Comparison of ENCODE assay signal across 8 mouse cellular contexts in the genomic region with DNA sequence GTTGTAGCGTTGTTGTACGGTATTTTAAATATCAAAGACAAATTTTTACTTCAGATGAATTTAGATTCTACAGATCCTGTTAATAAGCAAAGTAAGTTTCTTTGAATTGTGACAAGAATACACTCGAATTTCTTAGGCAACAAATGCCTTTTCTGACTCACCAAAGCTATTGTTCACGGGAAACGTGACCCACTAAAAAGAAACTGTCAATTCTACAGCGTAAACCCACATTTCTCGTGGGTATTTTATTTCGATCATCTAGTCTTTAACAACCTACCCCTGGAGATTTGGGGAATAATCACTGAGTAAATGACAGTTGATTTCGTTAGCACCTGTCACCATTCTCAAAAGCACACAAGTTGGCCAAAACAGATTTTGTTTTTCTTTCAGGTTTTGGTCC. TPM values are rescaled to one million over a fixed set of nuclear protein-coding genes. Genes with fewer than 3 reads are reported as not detected.
A peak's percentile ranks its signal among the peaks of the same experiment; 100 is the strongest.
DNase-seq lines count a peak whose midpoint lies in the region; ATAC-seq and TF ChIP-seq lines count a peak whose summit lies in the region.

No protein-coding gene starts in this region.

- H3K27me3 ChIP-seq in kidney, postnatal 0 days (ENCODE audit: insufficient read depth, low read length), result no peaks in the 10 kb centered on the region
- no peaks in the 10 kb centered on the region for H3K27me3 ChIP-seq in hindbrain, embryonic 14.5 days (ENCODE audit: control insufficient read depth, insufficient read depth, low read length)
- H3K27me3 ChIP-seq in midbrain, embryonic 16.5 days (ENCODE audit: control insufficient read depth, insufficient read depth, low read depth, low read length), result no peaks in the 10 kb centered on the region

- no peak for DNase-seq in kidney, postnatal 0 days (ENCODE audit: low spot score)
- DNase-seq in kidney, adult 8-10 months, result no peak
- peak; percentile 19 for DNase-seq in c-Kit-positive CD71-positive TER-119-positive erythroid progenitor cells, embryonic 14.5 days (ENCODE audit: low spot score)
- DNase-seq in hindbrain, embryonic 14.5 days (ENCODE audit: low spot score), result no peak
- no peak for DNase-seq in ovary, postnatal 14 days (ENCODE audit: low spot score)
- no peak for DNase-seq in frontal cortex, postnatal 14 days (ENCODE audit: low spot score in 2 of 2)
- DNase-seq in kidney, adult 18-20 months, result no peak

- H3K9me3 ChIP-seq in kidney, postnatal 0 days (replicated peaks; ENCODE audit: low read length), result no peaks in the 10 kb centered on the region
- H3K9me3 ChIP-seq in hindbrain, embryonic 14.5 days (ENCODE audit: control insufficient read depth, low read length), result no peaks in the 10 kb centered on the region
- no peaks in the 10 kb centered on the region for H3K9me3 ChIP-seq in midbrain, embryonic 16.5 days (replicated peaks; ENCODE audit: control insufficient read depth, low read length, poor library complexity, severe bottlenecking)

- ATAC-seq in kidney, postnatal 0 days (replicated peaks; ENCODE audit: low FRiP score, low read depth), result no peak
- ATAC-seq in hindbrain, embryonic 14.5 days (ENCODE audit: low FRiP score), result no peak
- no peak for ATAC-seq in midbrain, embryonic 16.5 days

- no peaks in the 10 kb centered on the region for H3K36me3 ChIP-seq in kidney, postnatal 0 days (ENCODE audit: insufficient read depth, low read length)
- H3K36me3 ChIP-seq in hindbrain, embryonic 14.5 days (replicated peaks; ENCODE audit: control insufficient read depth, insufficient read depth), result no peaks in the 10 kb centered on the region
- H3K36me3 ChIP-seq in midbrain, embryonic 16.5 days (ENCODE audit: control insufficient read depth, insufficient read depth, low read length), result no peaks in the 10 kb centered on the region

- no peak overlapping the region for H3K27ac ChIP-seq in kidney, postnatal 0 days
- peak overlapping the region; percentile 99 for H3K27ac ChIP-seq in hindbrain, embryonic 14.5 days
- H3K27ac ChIP-seq in midbrain, embryonic 16.5 days (ENCODE audit: low read length), result peak overlapping the region; percentile 98

- peak overlapping the region; percentile 89 for H3K9ac ChIP-seq in kidney, postnatal 0 days (ENCODE audit: low read depth, low read length)
- H3K9ac ChIP-seq in hindbrain, embryonic 14.5 days, result peak overlapping the region; percentile 99
- peak overlapping the region; percentile 98 for H3K9ac ChIP-seq in midbrain, embryonic 16.5 days (ENCODE audit: low read depth, low read length)

- peak overlapping the region; percentile 82 for H3K4me2 ChIP-seq in kidney, postnatal 0 days (ENCODE audit: low read length)
- peak overlapping the region; percentile 82 for H3K4me2 ChIP-seq in hindbrain, embryonic 14.5 days (replicated peaks)
- H3K4me2 ChIP-seq in midbrain, embryonic 16.5 days (ENCODE audit: low read length), result peak overlapping the region; percentile 75

- WGBS in kidney, postnatal 0 days, result 7% methylated on average over 9 of the region's 9 CpGs
- WGBS in hindbrain, embryonic 14.5 days, result 7% methylated on average over 9 of the region's 9 CpGs
- WGBS in midbrain, embryonic 16.5 days, result 5% methylated on average over 9 of the region's 9 CpGs

- H3K4me3 ChIP-seq in kidney, postnatal 0 days (replicated peaks; ENCODE audit: low read depth, low read length), result peak overlapping the region; percentile 77
- peak overlapping the region; percentile 98 for H3K4me3 ChIP-seq in hindbrain, embryonic 14.5 days (replicated peaks; ENCODE audit: low read length)
- H3K4me3 ChIP-seq in midbrain, embryonic 16.5 days (ENCODE audit: low read depth, low read length), result peak overlapping the region; percentile 98

- no peaks in the 10 kb centered on the region for H3K4me1 ChIP-seq in kidney, postnatal 0 days (replicated peaks; ENCODE audit: insufficient read depth, low read length)
- peaks cover 14% of the 10 kb centered on the region for H3K4me1 ChIP-seq in hindbrain, embryonic 14.5 days (replicated peaks; ENCODE audit: control insufficient read depth, insufficient read depth, low read length)
- H3K4me1 ChIP-seq in midbrain, embryonic 16.5 days (ENCODE audit: control insufficient read depth, insufficient read depth, low read length), result peaks cover 15% of the 10 kb centered on the region

- TF ChIP-seq CTCF in kidney, postnatal 0 days (IDR thresholded peaks at IDR 0.05; ENCODE audit: low read depth), result no peak

RNA-seq across cellular contexts. Expression of a gene that starts 1.6 kb away (rescaled TPM):
- 56.7 and 64.5 TPM in 2 replicates for polyA plus RNA-seq in kidney, postnatal 0 days (2015; fragmentation: Nextera tagmentation; extraction: Ambion mirVana)
- 51.2 and 55.1 TPM in 2 replicates for polyA plus RNA-seq in hindbrain, embryonic 14.5 days (2014; fragmentation: Nextera tagmentation; extraction: Ambion mirVana)
- polyA plus RNA-seq in midbrain, embryonic 16.5 days (2015; fragmentation: Nextera tagmentation; extraction: Ambion mirVana), result 54.5 and 67.2 TPM in 2 replicates
